Mouse (Mus musculus): ENCODE measurements around the gene Mgat4a. TPM values are rescaled to one million over a fixed set of nuclear protein-coding genes. Genes with fewer than 3 reads are reported as not detected.

Gene Mgat4a
- 14.4 TPM for polyA plus RNA-seq (2017; shearing (Covaris generic))

GRCm38 (mm10) chr1:37540810-37541658, at the start of gene Mgat4a:
Gene Mgat4a, minus strand, starts transcription at chr1:37541016.

GRCm38 (mm10) chr1:37429366-37430296, 111.2 kb downstream of the Mgat4a start, which contains the start of the genes Coa5 and Unc50:
Gene Coa5, minus strand, starts transcription at chr1:37430103.
Gene Unc50, plus strand, starts transcription at chr1:37430139.

Other genes starting within 250 kb of the Mgat4a start
- 27.7 TPM for gene Inpp4a, start 241.2 kb downstream of the Mgat4a start, polyA plus RNA-seq (2017; shearing (Covaris generic))
- 86.4 TPM for gene Coa5, start 110.9 kb downstream of the Mgat4a start, polyA plus RNA-seq (2017; shearing (Covaris generic))
- gene Unc50, start 110.9 kb downstream of the Mgat4a start, polyA plus RNA-seq (2017; shearing (Covaris generic)) = 85.6 TPM
- 0.54 TPM for gene 2010300C02Rik, start 179.1 kb upstream of the Mgat4a start, polyA plus RNA-seq (2017; shearing (Covaris generic))

Data from activated CD4-positive, CD25-positive, alpha-beta regulatory T cell, adult 9 weeks (primary cell).